Mouse (Mus musculus) kidney, adult 2 months (tissue): ENCODE data around the gene Rap1gap2. TPM values are rescaled to one million over a fixed set of nuclear protein-coding genes. Genes with fewer than 3 reads are reported as not detected.

Experiments
- DNase-seq: peaks from one replicate; pipeline ENCODE4 v3.0.0; 2021
- H3K27ac ChIP-seq: fragments of 200-500 bp; 2 replicates; pipeline ENCODE4 v1.5.1; 2012; ENCODE audit warnings: low read depth, low read length, control low read depth, inconsistent platforms; ENCODE audit not compliant: insufficient read depth
- H3K27me3 ChIP-seq: fragments of 200-500 bp; replicated peaks from 2 replicates; pipeline ENCODE4 v1.6.1; 2012; ENCODE audit warnings: mild to moderate bottlenecking, moderate library complexity, low read length, inconsistent platforms; ENCODE audit not compliant: control insufficient read depth, insufficient read depth
- H3K36me3 ChIP-seq: fragments of 200-500 bp; 2 replicates; pipeline ENCODE4 v1.6.1; 2012; ENCODE audit warnings: mild to moderate bottlenecking, moderate library complexity, low read length, inconsistent platforms; ENCODE audit not compliant: control insufficient read depth, insufficient read depth
- H3K4me1 ChIP-seq: fragments of 200-500 bp; 2 replicates; pipeline ENCODE4 v1.6.1; 2011; ENCODE audit warnings: low read length; ENCODE audit not compliant: control insufficient read depth, insufficient read depth
- H3K4me3 ChIP-seq: fragments of 200-500 bp; 2 replicates; pipeline ENCODE4 v1.5.1; 2011; ENCODE audit warnings: mild to moderate bottlenecking, low read depth, low read length, control low read depth; ENCODE audit not compliant: insufficient read depth
- CTCF ChIP-seq: fragments of 200-500 bp; conservative IDR thresholded peaks from 2 replicates; pipeline ENCODE4 v1.5.1; 2011; ENCODE audit warnings: low read depth, mild to moderate bottlenecking, control low read depth, low read length, moderate library complexity, mixed read lengths; ENCODE audit not compliant: insufficient read depth, insufficient read length
- POLR2A ChIP-seq: fragments of 200-500 bp; IDR thresholded peaks from one replicate; pipeline ENCODE4 v1.6.1; 2011; ENCODE audit warnings: low read depth, low read length, control low read depth
- WGBS: fragments of 180-500 bp; shearing (Covaris S2); methylation state at CpG from one replicate; pipeline ENCODE4 v1.1.7; 2018; 5-methylcytosine and 5-hydroxymethylcytosine counted together
- polyA plus RNA-seq: library from polyadenylated mRNA; depleted of rRNA; stranded (reverse); fragments of >200 nt; gene quantifications from 2 replicates; pipeline ENCODE4 v1.2.3, GENCODE M21; 2012

The Rap1gap2 gene
- polyA plus RNA-seq, 1 experiment: 24.9 TPM

GRCm38 (mm10) chr11:74491130-74491529, 119.6 kb downstream of the Rap1gap2 start:
- Histone ChIP-seq H3K4me3 (no peak overlapping the region), H3K4me1 (peaks cover 23% of the 10 kb centered on the region), H3K27ac (no peak overlapping the region), H3K27me3 (no peaks in the 10 kb centered on the region), H3K36me3 (no peaks in the 10 kb centered on the region)
- DNase-seq: no peak
- TF ChIP-seq POLR2A (no peak), CTCF (no peak)
- 94% methylated on average over 4 of the region's 4 CpGs for WGBS

- peak; percentile 43 for DNase-seq
- Histone ChIP-seq H3K4me3 (no peak overlapping the region), H3K4me1 (peaks cover 21% of the 10 kb centered on the region), H3K27ac (peak overlapping the region; percentile 61; the same call in 1 of the 2 replicates), H3K27me3 (no peaks in the 10 kb centered on the region), H3K36me3 (no peaks in the 10 kb centered on the region)
- TF ChIP-seq CTCF (no peak), POLR2A (no peak)
- 51% methylated on average over 5 of the region's 5 CpGs for WGBS
These were observed 121.5 kb downstream of the Rap1gap2 start for GRCm38 (mm10) chr11:74489239-74489638.

GRCm38 (mm10) chr11:74487952-74488351, 122.8 kb downstream of the Rap1gap2 start:
- Histone ChIP-seq H3K27me3 (no peaks in the 10 kb centered on the region), H3K4me1 (peaks cover 9% of the 10 kb centered on the region), H3K27ac (peak overlapping the region; percentile 95), H3K36me3 (no peaks in the 10 kb centered on the region), H3K4me3 (no peak overlapping the region)
- no peak for TF ChIP-seq CTCF
- TF ChIP-seq POLR2A: no peak
- WGBS: 31% methylated on average over 3 of the region's 3 CpGs
- DNase-seq: peak; percentile 69

GRCm38 (mm10) chr11:74485435-74486217, 125.1 kb downstream of the Rap1gap2 start:
- Histone ChIP-seq H3K36me3 (no peaks in the 10 kb centered on the region), H3K4me3 (no peak overlapping the region), H3K27me3 (no peaks in the 10 kb centered on the region), H3K4me1 (peaks cover 7% of the 10 kb centered on the region; the same call in 1 of the 2 replicates), H3K27ac (no peak overlapping the region)
- TF ChIP-seq POLR2A: no peak
- TF ChIP-seq CTCF: no peak
- WGBS: 84% methylated on average over 7 of the region's 7 CpGs
- no peak for DNase-seq

- no peak overlapping the region for H3K27ac ChIP-seq
- DNase-seq: no peak
- H3K4me3 ChIP-seq: no peak overlapping the region
- WGBS: 74% methylated on average over 5 of the region's 5 CpGs
- no peaks in the 10 kb centered on the region for H3K36me3 ChIP-seq
- H3K27me3 ChIP-seq: no peaks in the 10 kb centered on the region
- no peak for TF ChIP-seq CTCF
- TF ChIP-seq POLR2A: no peak
- H3K4me1 ChIP-seq: peaks cover 5% of the 10 kb centered on the region; the same call in 1 of the 2 replicates
These were observed 126.8 kb downstream of the Rap1gap2 start for GRCm38 (mm10) chr11:74483871-74484270.

- Histone ChIP-seq H3K36me3 (no peaks in the 10 kb centered on the region), H3K27ac (no peak overlapping the region), H3K4me1 (peaks cover 2% of the 10 kb centered on the region; the same call in 1 of the 2 replicates), H3K27me3 (no peaks in the 10 kb centered on the region), H3K4me3 (no peak overlapping the region)
- no peak for DNase-seq
- TF ChIP-seq CTCF (no peak), POLR2A (no peak)
- WGBS: 74% methylated on average over 6 of the region's 6 CpGs
These were observed 127.4 kb downstream of the Rap1gap2 start for GRCm38 (mm10) chr11:74483153-74483817.

- TF ChIP-seq POLR2A (no peak), CTCF (no peak)
- Histone ChIP-seq H3K4me3 (no peak overlapping the region), H3K27ac (no peak overlapping the region), H3K27me3 (no peaks in the 10 kb centered on the region), H3K36me3 (no peaks in the 10 kb centered on the region), H3K4me1 (no peaks in the 10 kb centered on the region)
- WGBS: 74% methylated on average over 5 of the region's 5 CpGs
- DNase-seq: no peak
These were observed 128.9 kb downstream of the Rap1gap2 start for GRCm38 (mm10) chr11:74481797-74482196.
